Mouse (Mus musculus) cerebellum, postnatal 36 days (tissue): Measurements from ENCODE around the gene Gm3854.

Experiments used
- DNase-seq, 2 experiments: peaks; one replicate each; pipeline ENCODE4 v3.0.0; 2021 to 2022; ENCODE audit warnings: mixed read lengths in 2 of 2

Gm3854 gene

GRCm38 (mm10) chr7:6388971-6389370, 45.4 kb downstream of the Gm3854 start:
- no peak for DNase-seq

- DNase-seq = no peak
Observed at GRCm38 (mm10) chr7:6389449-6389848, 45.9 kb downstream of the Gm3854 start.

DNA sequence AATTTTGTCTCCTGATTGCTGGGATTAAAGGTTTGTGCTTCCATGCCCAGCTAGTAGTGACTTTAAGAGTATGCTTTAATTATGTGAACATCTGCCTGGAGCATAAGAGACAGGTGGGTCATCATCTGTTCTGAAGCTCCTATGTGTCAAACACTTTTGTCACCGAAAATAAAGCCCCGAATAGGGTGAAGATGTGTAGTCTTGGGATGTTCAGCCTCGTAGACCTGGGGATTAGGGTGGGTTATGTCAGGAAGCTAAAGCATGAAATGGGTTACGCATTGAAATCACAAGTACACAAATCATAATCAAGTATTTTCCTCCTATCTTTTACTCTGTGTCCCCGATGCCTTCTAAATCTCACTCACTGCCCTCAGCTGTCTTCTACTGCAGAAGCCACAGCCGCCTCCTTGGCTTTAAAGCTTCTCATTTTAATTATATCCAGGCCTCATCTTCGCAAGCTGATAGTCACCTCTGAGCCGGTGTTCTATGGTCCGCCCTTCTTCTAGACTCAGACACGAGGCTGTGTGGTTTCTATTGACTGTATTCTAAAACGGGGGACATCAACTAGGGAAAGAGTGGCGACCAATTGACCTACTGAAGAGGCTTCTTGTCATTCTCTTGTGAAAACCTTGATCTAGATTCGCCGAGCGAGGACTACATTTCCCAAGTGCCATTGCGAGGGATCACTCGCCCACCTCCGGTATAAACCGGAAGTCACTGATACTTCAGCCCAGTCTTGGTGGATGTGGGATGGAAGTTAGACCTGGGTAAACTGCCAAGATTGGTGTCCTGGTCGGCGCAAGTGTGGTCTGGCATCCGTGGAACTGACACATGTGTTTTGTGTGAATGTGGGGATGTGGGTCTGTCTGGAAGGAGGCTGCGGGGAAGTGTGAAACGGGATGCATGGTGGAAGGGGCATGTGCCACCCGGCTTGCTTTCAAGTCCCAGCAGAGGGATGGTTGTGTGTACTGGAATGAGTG, 54.7 kb downstream of the Gm3854 start, which contains the start of gene Smim17:
Gene Smim17 (plus strand): TSS at position 720 of the 980 bp plus-strand sequence.
- peak; percentile 64 to 74 for DNase-seq
